Mouse (Mus musculus): ENCODE measurements around the gene Nxn. TPM values are rescaled to one million over a fixed set of nuclear protein-coding genes. Genes with fewer than 3 reads are reported as not detected.

Nxn gene
- total RNA-seq, 2 experiments from 2014 or later, result 22.5 to 25.0 TPM

GRCm38 (mm10) chr11:76363178-76363577 is 35.8 kb downstream of the Nxn start:
- DNase-seq, result peak; percentile 59

GRCm38 (mm10) chr11:76361422-76361821 is 37.5 kb downstream of the Nxn start:
- no peak for DNase-seq

- no peak for DNase-seq
Observed at GRCm38 (mm10) chr11:76360255-76360654, 38.7 kb downstream of the Nxn start.

- DNase-seq, result no peak
Observed at GRCm38 (mm10) chr11:76358628-76359320, 40.2 kb downstream of the Nxn start.

GRCm38 (mm10) chr11:76357464-76357863 is 41.5 kb downstream of the Nxn start:
- no peak for DNase-seq

GRCm38 (mm10) chr11:76356091-76356490 is 42.8 kb downstream of the Nxn start:
- DNase-seq, result no peak

GRCm38 (mm10) chr11:76355425-76355824 is 43.5 kb downstream of the Nxn start:
- no peak for DNase-seq

- no peak for DNase-seq
Observed at GRCm38 (mm10) chr11:76352861-76353558, 45.9 kb downstream of the Nxn start.

- DNase-seq, result no peak
Observed at GRCm38 (mm10) chr11:76351624-76352011, 47.3 kb downstream of the Nxn start.

GRCm38 (mm10) chr11:76350931-76351623 is 47.9 kb downstream of the Nxn start:
- DNase-seq, result no peak

- no peak for DNase-seq
Observed at GRCm38 (mm10) chr11:76349833-76350232, 49.1 kb downstream of the Nxn start.

GRCm38 (mm10) chr11:76347589-76347988 is 51.4 kb downstream of the Nxn start:
- no peak for DNase-seq

- no peak for DNase-seq
Observed at GRCm38 (mm10) chr11:76343031-76343430, 55.9 kb downstream of the Nxn start.

GRCm38 (mm10) chr11:76341884-76342645 is 56.9 kb downstream of the Nxn start:
- DNase-seq, result no peak

- no peak for DNase-seq
Observed at GRCm38 (mm10) chr11:76341163-76341562, 57.8 kb downstream of the Nxn start.

GRCm38 (mm10) chr11:76339830-76340229 is 59.1 kb downstream of the Nxn start:
- DNase-seq, result no peak

GRCm38 (mm10) chr11:76339141-76339540 is 59.8 kb downstream of the Nxn start:
- no peak for DNase-seq

GRCm38 (mm10) chr11:76338656-76339055 is 60.3 kb downstream of the Nxn start:
- no peak for DNase-seq

GRCm38 (mm10) chr11:76337764-76338163 is 61.2 kb downstream of the Nxn start:
- DNase-seq, result no peak

GRCm38 (mm10) chr11:76337236-76337635 is 61.7 kb downstream of the Nxn start:
- DNase-seq, result no peak

- DNase-seq, result no peak
Observed at GRCm38 (mm10) chr11:76336224-76336623, 62.7 kb downstream of the Nxn start.

- no peak for DNase-seq
Observed at GRCm38 (mm10) chr11:76334966-76335365, 64.0 kb downstream of the Nxn start.

GRCm38 (mm10) chr11:76332240-76332639 is 66.7 kb downstream of the Nxn start:
- no peak for DNase-seq

Data from adrenal gland, postnatal 10 days (tissue).